9 mouse cellular contexts compared by ENCODE assay signal in the genomic region with DNA sequence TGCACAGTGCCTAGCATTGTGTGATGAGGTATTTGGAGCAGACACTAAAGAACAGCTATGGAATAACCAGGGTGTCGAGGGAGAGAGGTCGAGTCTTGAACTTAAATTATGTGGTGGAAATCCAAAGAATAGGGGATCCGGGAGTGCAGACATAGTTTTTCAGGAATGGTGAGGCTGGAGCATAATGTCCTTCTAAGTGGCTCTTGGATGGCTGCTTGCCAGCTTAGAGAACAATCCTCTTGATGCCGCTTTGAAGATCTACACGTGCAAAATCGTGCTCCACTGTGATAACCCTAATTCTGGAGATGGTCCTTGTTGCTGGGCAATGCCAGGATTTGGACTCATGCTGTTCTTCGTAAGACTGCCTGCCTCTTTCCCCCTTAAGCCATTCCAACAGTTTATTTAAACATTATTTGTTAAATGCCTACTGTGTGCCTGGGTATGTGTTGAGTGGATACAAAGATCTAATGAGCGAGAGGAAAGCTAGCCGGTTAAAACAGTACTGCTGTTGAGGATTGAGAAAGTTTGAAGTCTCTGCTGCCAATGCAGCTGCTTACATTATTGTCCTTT. TPM values are rescaled to one million over a fixed set of nuclear protein-coding genes. Genes with fewer than 3 reads are reported as not detected.
A peak's percentile ranks its signal among the peaks of the same experiment; 100 is the strongest.
DNase-seq lines count a peak whose midpoint lies in the region; ATAC-seq and TF ChIP-seq lines count a peak whose summit lies in the region.
"Had no signal": no experiment of that assay in that cellular context is flagged by ENCODE, and none has a peak within 500 bp of the region (broad histone marks: within the 10 kb centered on the region; RNA-seq: fewer than 3 reads in every experiment).

No protein-coding gene starts in this region.

- no peak for TF ChIP-seq EP300 in lung, postnatal 0 days (IDR thresholded peaks at IDR 0.05)

- TF ChIP-seq POLR2A in olfactory bulb, adult 2 months (IDR thresholded peaks at IDR 0.05; ENCODE audit: insufficient read depth, low read depth, low read length): no peak

- DNase-seq in heart, postnatal 14 days: no peak
- no peak for DNase-seq in lung, postnatal 0 days (ENCODE audit: low spot score)
- no peak for DNase-seq in lung, adult 18-20 months
- no peak for DNase-seq in hindbrain, embryonic 14.5 days (ENCODE audit: low spot score)
- DNase-seq in natural killer cell, adult 2 months (ENCODE audit: low spot score in 2 of 2): no peak
- no peak for DNase-seq in urinary bladder, adult 18-20 months (ENCODE audit: low spot score in 2 of 2)
- DNase-seq: liver, embryonic 13.5 days had no signal

- WGBS in heart, embryonic 11.5 days (ENCODE audit: insufficient replicate concordance): 40% methylated on average over 9 of the region's 9 CpGs
- 28% methylated on average over 9 of the region's 9 CpGs for WGBS in lung, postnatal 0 days
- WGBS in hindbrain, embryonic 14.5 days: 35% methylated on average over 9 of the region's 9 CpGs
- 44% methylated on average over 9 of the region's 9 CpGs for WGBS in olfactory bulb, adult 2 months

- intact Hi-C loops in heart, postnatal 14 days (cut with DNase I): no loop called here

- peaks cover 50% of the 10 kb centered on the region for H3K27me3 ChIP-seq in heart, embryonic 11.5 days (ENCODE audit: control insufficient read depth, insufficient read depth, low read length)
- 0 out of 2 replicates have a peak, but pooled peaks cover 8% of the 10 kb centered on the region for H3K27me3 ChIP-seq in lung, postnatal 0 days (replicated peaks; ENCODE audit: insufficient read depth, low read length)
- H3K27me3 ChIP-seq in hindbrain, embryonic 14.5 days (ENCODE audit: control insufficient read depth, insufficient read depth, low read length): peaks cover 41% of the 10 kb centered on the region

- H3K9me3 ChIP-seq in heart, embryonic 11.5 days (replicated peaks; ENCODE audit: control insufficient read depth, low read length): no peaks in the 10 kb centered on the region
- no peaks in the 10 kb centered on the region for H3K9me3 ChIP-seq in lung, postnatal 0 days (ENCODE audit: low read length)
- H3K9me3 ChIP-seq in hindbrain, embryonic 14.5 days (ENCODE audit: control insufficient read depth, low read length): no peaks in the 10 kb centered on the region
- H3K9me3 ChIP-seq: liver, embryonic 13.5 days had no signal

- peaks cover 5% of the 10 kb centered on the region; the same call in 1 of the 2 replicates for H3K4me1 ChIP-seq in heart, embryonic 11.5 days (ENCODE audit: control insufficient read depth, insufficient read depth, low read length)
- H3K4me1 ChIP-seq in lung, postnatal 0 days (ENCODE audit: insufficient read depth, low read depth, low read length): no peaks in the 10 kb centered on the region
- H3K4me1 ChIP-seq in hindbrain, embryonic 14.5 days (replicated peaks; ENCODE audit: control insufficient read depth, insufficient read depth, low read length): peaks cover 3% of the 10 kb centered on the region; the same call in 1 of the 2 replicates
- peaks cover 13% of the 10 kb centered on the region; the same call in 1 of the 2 replicates for H3K4me1 ChIP-seq in olfactory bulb, adult 2 months (ENCODE audit: control insufficient read depth, insufficient read depth, low read length)
- H3K4me1 ChIP-seq: liver, embryonic 13.5 days had no signal

- no peaks in the 10 kb centered on the region for H3K36me3 ChIP-seq in heart, embryonic 11.5 days (ENCODE audit: control insufficient read depth, insufficient read depth, low read length)
- H3K36me3 ChIP-seq in lung, postnatal 0 days (ENCODE audit: insufficient read depth, low read length): no peaks in the 10 kb centered on the region
- H3K36me3 ChIP-seq in hindbrain, embryonic 14.5 days (replicated peaks; ENCODE audit: control insufficient read depth, insufficient read depth): no peaks in the 10 kb centered on the region
- H3K36me3 ChIP-seq: liver, embryonic 13.5 days had no signal

- TF ChIP-seq CTCF in lung, postnatal 0 days (IDR thresholded peaks at IDR 0.05): no peak
- no peak for TF ChIP-seq CTCF in olfactory bulb, adult 2 months (IDR thresholded peaks at IDR 0.05; ENCODE audit: insufficient read depth, low read depth, low read length)

- no peak for ATAC-seq in heart, embryonic 11.5 days (replicated peaks; ENCODE audit: insufficient number of reproducible peaks, low FRiP score, low TSS enrichment)
- no peak for ATAC-seq in lung, postnatal 0 days
- no peak for ATAC-seq in hindbrain, embryonic 14.5 days (ENCODE audit: low FRiP score)

- H3K27ac ChIP-seq in heart, embryonic 11.5 days (ENCODE audit: low read depth, low read length): no peak overlapping the region
- H3K27ac ChIP-seq in lung, postnatal 0 days (ENCODE audit: low read length): no peak overlapping the region
- H3K27ac ChIP-seq in hindbrain, embryonic 14.5 days: no peak overlapping the region
- no peak overlapping the region for H3K27ac ChIP-seq in olfactory bulb, adult 2 months (ENCODE audit: insufficient read depth, low read depth, low read length)
- H3K27ac ChIP-seq: liver, embryonic 13.5 days had no signal

- peak overlapping the region; percentile 70 for H3K4me3 ChIP-seq in heart, embryonic 11.5 days (ENCODE audit: low read depth, low read length)
- peak overlapping the region; percentile 67 for H3K4me3 ChIP-seq in lung, postnatal 0 days (ENCODE audit: low read depth, low read length)
- peak overlapping the region; percentile 79 for H3K4me3 ChIP-seq in hindbrain, embryonic 14.5 days (replicated peaks; ENCODE audit: low read length)
- H3K4me3 ChIP-seq in olfactory bulb, adult 2 months (ENCODE audit: insufficient read depth, low read depth, low read length): peak overlapping the region; percentile 82

- H3K9ac ChIP-seq in heart, embryonic 11.5 days (ENCODE audit: low read depth, low read length): no peak overlapping the region
- H3K9ac ChIP-seq in lung, postnatal 0 days (replicated peaks; ENCODE audit: low read depth): no peak overlapping the region
- peak overlapping the region; percentile 66 for H3K9ac ChIP-seq in hindbrain, embryonic 14.5 days
- H3K9ac ChIP-seq: liver, embryonic 13.5 days had no signal

- peak overlapping the region; percentile 99 for H3K4me2 ChIP-seq in heart, embryonic 11.5 days
- H3K4me2 ChIP-seq in lung, postnatal 0 days (replicated peaks; ENCODE audit: low read depth, low read length): peak overlapping the region; percentile 91
- peak overlapping the region; percentile 97 for H3K4me2 ChIP-seq in hindbrain, embryonic 14.5 days (replicated peaks)

RNA-seq across cellular contexts. Expression of a gene that starts 1.3 kb away (rescaled TPM):
- polyA plus RNA-seq in heart, embryonic 11.5 days (2014; fragmentation: Nextera tagmentation; extraction: Ambion mirVana): 0.20 TPM in 1 of 2 replicates, not detected in the other
- not detected for total RNA-seq in heart, postnatal 14 days (2021)
- 0.66 and 0.69 TPM in 2 replicates for polyA plus RNA-seq in lung, postnatal 0 days (2015; fragmentation: Nextera tagmentation; extraction: Ambion mirVana)
- 4.3 and 4.6 TPM in 2 replicates for polyA plus RNA-seq in hindbrain, embryonic 14.5 days (2014; fragmentation: Nextera tagmentation; extraction: Ambion mirVana)
- not detected in 2 replicates for polyA plus RNA-seq in olfactory bulb, adult 2 months (2012; ENCODE audit: insufficient read depth, insufficient read length, low replicate concordance, missing spikeins)
- polyA plus RNA-seq: liver, embryonic 13.5 days had no signal

RNA-seq across cellular contexts. Expression of a gene that starts 40.2 kb away (rescaled TPM):
- 11.1 and 11.2 TPM in 2 replicates for polyA plus RNA-seq in heart, embryonic 11.5 days (2014; fragmentation: Nextera tagmentation; extraction: Ambion mirVana)
- 1 to 10 TPM; 5.3 to 7.3 TPM for total RNA-seq in heart, postnatal 14 days (2021)
- 4.8 and 5.9 TPM in 2 replicates for polyA plus RNA-seq in lung, postnatal 0 days (2015; fragmentation: Nextera tagmentation; extraction: Ambion mirVana)
- polyA plus RNA-seq in hindbrain, embryonic 14.5 days (2014; fragmentation: Nextera tagmentation; extraction: Ambion mirVana): 22.0 and 23.3 TPM in 2 replicates
- polyA plus RNA-seq in olfactory bulb, adult 2 months (2012; ENCODE audit: insufficient read depth, insufficient read length, low replicate concordance, missing spikeins): not detected in 2 replicates
